Mouse (Mus musculus) lung, adult 2 months (tissue): ENCODE results near the gene Ncoa7.

Experiments
- CTCF ChIP-seq: fragments of 200-500 bp; IDR thresholded peaks from 2 replicates; pipeline ENCODE4 v1.5.1; 2011; ENCODE audit warnings: mild to moderate bottlenecking, low read length, control low read depth; ENCODE audit not compliant: insufficient read depth
- POLR2A ChIP-seq: fragments of 200-500 bp; IDR thresholded peaks from 2 replicates; pipeline ENCODE4 v1.6.1; 2011; ENCODE audit warnings: low read depth, mild to moderate bottlenecking, control low read depth, low read length, borderline replicate concordance; ENCODE audit errors: extremely low read depth

DNA sequence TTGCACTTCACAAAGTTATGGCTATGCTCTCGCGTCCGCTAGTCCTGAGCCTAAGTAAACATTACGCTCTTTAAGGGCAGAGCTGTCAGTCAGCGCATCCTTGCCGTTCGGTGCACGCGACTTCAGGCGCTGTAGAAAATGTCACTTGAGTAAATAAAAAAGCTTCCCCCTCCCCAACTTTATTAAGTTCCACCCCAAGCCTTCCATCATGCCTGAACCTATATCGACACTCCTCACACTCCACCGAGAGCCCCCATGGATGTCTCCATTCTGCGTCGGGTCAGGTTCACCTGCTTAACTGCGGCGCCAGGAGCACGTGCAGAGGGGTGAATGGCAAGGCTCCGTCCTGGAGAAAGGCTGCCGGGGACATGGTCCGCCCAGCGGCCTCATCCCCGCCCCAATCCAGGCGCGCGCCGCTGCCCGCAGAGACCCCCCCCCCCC lies 203.0 kb downstream of the Ncoa7 start:
- TF ChIP-seq POLR2A: no peak
- no peak for TF ChIP-seq CTCF
